Comparison of ENCODE assay signal across 8 mouse cellular contexts in the genomic region with DNA sequence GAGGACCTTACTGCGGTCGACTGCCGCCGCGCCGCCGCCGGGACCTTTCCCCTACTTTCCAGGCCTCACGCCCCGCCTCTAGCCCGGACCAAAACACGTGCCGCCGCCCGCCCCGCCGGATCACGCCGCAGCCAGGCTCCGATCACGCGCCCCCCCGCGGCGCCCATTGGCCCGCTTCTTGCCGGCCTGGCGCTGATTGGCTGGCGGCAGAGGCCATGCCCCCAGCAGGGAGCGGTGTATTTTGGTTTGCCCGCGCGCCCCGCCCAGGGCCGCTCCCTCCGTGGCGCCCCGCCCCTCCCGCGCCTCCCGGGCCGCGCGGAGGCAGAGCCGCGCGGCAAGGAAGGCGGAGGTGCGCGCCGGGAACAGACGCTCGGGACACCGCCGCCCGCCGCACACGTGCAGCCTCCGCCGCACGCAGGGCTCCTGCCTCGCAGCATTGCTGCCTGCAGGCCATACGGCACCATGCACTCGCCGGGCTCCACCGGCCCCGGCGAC. TPM values are rescaled to one million over a fixed set of nuclear protein-coding genes. Genes with fewer than 3 reads are reported as not detected.
DNase-seq lines count a peak whose midpoint lies in the region; ATAC-seq and TF ChIP-seq lines count a peak whose summit lies in the region.

A gene (plus strand): TSS at position 212 of the 495 bp plus-strand sequence.

- H3K4me1 ChIP-seq in MEL (ENCODE audit: control insufficient read depth in 1 of 2, insufficient read depth in 2 of 2, low read length in 2 of 2), result peaks cover 0 to 15% of the 10 kb centered on the region in 2 experiments; a peak in 3 of 4 replicates
- H3K4me1 ChIP-seq in cerebellum, adult 2 months (ENCODE audit: control insufficient read depth, insufficient read depth, low read length), result peaks cover 7% of the 10 kb centered on the region; the same call in 1 of the 2 replicates
- peaks cover 16% of the 10 kb centered on the region for H3K4me1 ChIP-seq in lung, embryonic 16.5 days (replicated peaks; ENCODE audit: control insufficient read depth, insufficient read depth, low read length)

- no peak for TF ChIP-seq CTCF in MEL (IDR thresholded peaks at IDR 0.05 in 2 of 3, conservative IDR thresholded peaks at IDR 0.05 in 1 of 3; ENCODE audit: control insufficient read depth in 1 of 3, insufficient read depth in 1 of 3, low read depth in 2 of 3, low read length in 3 of 3, poor library complexity in 1 of 3, severe bottlenecking in 1 of 3)
- TF ChIP-seq CTCF in cerebellum, adult 2 months (IDR thresholded peaks at IDR 0.05; ENCODE audit: borderline replicate concordance, insufficient read depth, low read depth, low read length), result no peak

- H3K36me3 ChIP-seq in MEL (ENCODE audit: control insufficient read depth in 1 of 2, insufficient read depth in 2 of 2, low read length in 2 of 2), result peaks cover 0 to 6% of the 10 kb centered on the region in 2 experiments; a peak in 2 of 4 replicates
- peaks cover 7% of the 10 kb centered on the region; the same call in 1 of the 2 replicates for H3K36me3 ChIP-seq in lung, embryonic 16.5 days (ENCODE audit: control insufficient read depth, insufficient read depth, low read length)

- TF ChIP-seq RAD21 in MEL (IDR thresholded peaks at IDR 0.05; ENCODE audit: low read depth, low read length), result no peak

- H3K27me3 ChIP-seq in MEL (ENCODE audit: control insufficient read depth in 1 of 2, insufficient read depth in 2 of 2, low read length in 2 of 2), result no peaks in the 10 kb centered on the region
- H3K27me3 ChIP-seq in cerebellum, adult 2 months (ENCODE audit: control insufficient read depth, insufficient read depth, low read length), result no peaks in the 10 kb centered on the region
- no peaks in the 10 kb centered on the region for H3K27me3 ChIP-seq in lung, embryonic 16.5 days (ENCODE audit: control insufficient read depth, insufficient read depth, low read depth, low read length)

- WGBS in cerebellum, adult 2 months, result 1% methylated on average over 68 of the region's 68 CpGs
- under 1% methylated on average over 67 of the region's 68 CpGs for WGBS in lung, embryonic 16.5 days

- DNase-seq in MEL (ENCODE audit: low read depth, low spot score), result peak; percentile 96
- peak; percentile 95 to 96 for DNase-seq in cerebellum, adult 2 months
- peak; percentile 93 for DNase-seq in forelimb bud, embryonic 11.5 days (ENCODE audit: low read depth, low spot score)
- peak; percentile 82 for DNase-seq in layer of hippocampus, adult 9-10 months (ENCODE audit: low spot score)
- DNase-seq in ovary, postnatal 10 days (ENCODE audit: low spot score), result peak; percentile 97
- peak; percentile 95 to 96 for DNase-seq in thymus, postnatal 10 days (ENCODE audit: low spot score in 2 of 2)

- no peaks in the 10 kb centered on the region for H3K9me3 ChIP-seq in MEL (replicated peaks; ENCODE audit: insufficient read depth, low read length)
- no peaks in the 10 kb centered on the region for H3K9me3 ChIP-seq in lung, embryonic 16.5 days (ENCODE audit: control insufficient read depth, low read length)

- peak; percentile 38 to 56; a peak in 3 of 4 replicates for TF ChIP-seq POLR2A in MEL (IDR thresholded peaks at IDR 0.05; ENCODE audit: control insufficient read depth in 1 of 2, insufficient read depth in 1 of 2, low read depth in 1 of 2, low read length in 2 of 2, poor library complexity in 1 of 2)
- TF ChIP-seq POLR2A in cerebellum, adult 2 months (IDR thresholded peaks at IDR 0.05; ENCODE audit: borderline replicate concordance, insufficient read depth, low read length), result 0 out of 2 replicates have a peak, but pooled peaks have one; percentile 9

- H3K79me2 ChIP-seq in MEL (ENCODE audit: control insufficient read depth, insufficient read depth, low read length, poor library complexity), result peaks cover 3% of the 10 kb centered on the region; the same call in 1 of the 2 replicates

- ATAC-seq in hematopoietic stem cell, adult 5-6 weeks (replicated peaks in 1 of 2; ENCODE audit: insufficient read depth in 1 of 2, low FRiP score in 2 of 2, low TSS enrichment in 1 of 2, low read depth in 1 of 2, poor library complexity in 2 of 2, severe bottlenecking in 2 of 2), result peak; percentile 61 to 74
- ATAC-seq in lung, embryonic 16.5 days (ENCODE audit: low read depth), result peak; percentile 95

- peak within 1 kb of the TSS; percentile 91 for H3K9ac ChIP-seq in MEL (ENCODE audit: control insufficient read depth, low read depth, low read length, poor library complexity, severe bottlenecking)
- peak within 1 kb of the TSS; percentile 89 for H3K9ac ChIP-seq in lung, embryonic 16.5 days (ENCODE audit: low read length)

- peak within 1 kb of the TSS; percentile 66 for H3K4me2 ChIP-seq in lung, embryonic 16.5 days (ENCODE audit: low read depth, low read length)

- peak within 1 kb of the TSS; percentile 83 to 87 for H3K4me3 ChIP-seq in MEL (ENCODE audit: control insufficient read depth in 1 of 2, insufficient read depth in 1 of 2, low read depth in 2 of 2, low read length in 2 of 2)
- peak within 1 kb of the TSS; percentile 83 for H3K4me3 ChIP-seq in cerebellum, adult 2 months (replicated peaks; ENCODE audit: insufficient read depth, low read depth, low read length)
- H3K4me3 ChIP-seq in lung, embryonic 16.5 days (ENCODE audit: low read length), result peak within 1 kb of the TSS; percentile 84

- no peak; a peak in 1 of 4 replicates for TF ChIP-seq EP300 in MEL (IDR thresholded peaks at IDR 0.05; ENCODE audit: low read depth in 1 of 2, low read length in 2 of 2)

- H3K27ac ChIP-seq in MEL (ENCODE audit: control insufficient read depth, low read depth, low read length), result peak within 1 kb of the TSS; percentile 79
- H3K27ac ChIP-seq in cerebellum, adult 2 months (ENCODE audit: insufficient read depth, low read length), result peak within 1 kb of the TSS; percentile 22; the same call in 1 of the 2 replicates
- H3K27ac ChIP-seq in lung, embryonic 16.5 days (ENCODE audit: low read length), result peak within 1 kb of the TSS; percentile 94

TF ChIP-seq in MEL, 35 proteins besides CTCF, POLR2A, EP300 and RAD21:
- TF ChIP-seq MAX (IDR thresholded peaks at IDR 0.05; ENCODE audit: low read length), result peak; percentile 95
- peak; percentile 55 for TF ChIP-seq NELFE (IDR thresholded peaks at IDR 0.05; ENCODE audit: low read depth, low read length)
- TF ChIP-seq USF2 (IDR thresholded peaks at IDR 0.05; ENCODE audit: borderline replicate concordance in 1 of 2, insufficient read depth in 1 of 2, low read depth in 1 of 2, low read length in 2 of 2), result peak in 1 of 2 experiments; percentile 30; a peak in 1 of 4 replicates
- no peak for TF ChIP-seq GABPA (IDR thresholded peaks at IDR 0.05; ENCODE audit: low read depth, low read length)
- peak; percentile 81; the same call in 1 of the 2 replicates for TF ChIP-seq ETS1 (IDR thresholded peaks at IDR 0.05; ENCODE audit: low read depth, low read length)
- TF ChIP-seq BHLHE40 (IDR thresholded peaks at IDR 0.05; ENCODE audit: borderline replicate concordance, low read depth, low read length), result peak; percentile 98
- TF ChIP-seq SMC3 (IDR thresholded peaks at IDR 0.05; ENCODE audit: low read depth, low read length), result no peak
- 0 out of 2 replicates have a peak, but pooled peaks have one; percentile 12 for TF ChIP-seq RCOR1 (IDR thresholded peaks at IDR 0.05; ENCODE audit: low read depth, low read length)
- no peak for TF ChIP-seq MEF2A (IDR thresholded peaks at IDR 0.05; ENCODE audit: extremely low read depth, insufficient replicate concordance, low read depth, low read length, poor library complexity, severe bottlenecking)
- no peak for TF ChIP-seq ZKSCAN1 (IDR thresholded peaks at IDR 0.05; ENCODE audit: low read depth, low read length)
- peak; percentile 85; the same call in 1 of the 2 replicates for TF ChIP-seq MAZ (IDR thresholded peaks at IDR 0.05; ENCODE audit: low read depth, low read length)
- peak; percentile 34; the same call in 1 of the 2 replicates for TF ChIP-seq NRF1 (IDR thresholded peaks at IDR 0.05; ENCODE audit: insufficient read depth, low read depth, low read length, poor library complexity, severe bottlenecking)
- peak; percentile 98 for TF ChIP-seq MXI1 (IDR thresholded peaks at IDR 0.05; ENCODE audit: low read depth, low read length)
- TF ChIP-seq USF1 (IDR thresholded peaks at IDR 0.05; ENCODE audit: low read depth, low read length), result peak; percentile 89
- TF ChIP-seq SIN3A (IDR thresholded peaks at IDR 0.05; ENCODE audit: low read length), result peak; percentile 94
- peak; percentile 45 for TF ChIP-seq HCFC1 (IDR thresholded peaks at IDR 0.05; ENCODE audit: low read depth, low read length)

RNA-seq across cellular contexts. Expression of the gene that starts here (rescaled TPM):
- 1.8 and 2.4 TPM in 2 replicates for total RNA-seq in MEL (2012; rRNA removed)
- polyA plus RNA-seq in MEL (2012; ENCODE audit: insufficient read depth in 1 of 2, insufficient read length in 2 of 2, low read depth in 1 of 2, low replicate concordance in 2 of 2, missing spikeins in 1 of 2), result 1 to 10 TPM in 1 of 2 experiments, not detected in 1; 7.2 TPM
- polyA plus RNA-seq in cerebellum, adult 2 months (2012; rRNA removed), result 4.8 and 4.9 TPM in 2 replicates
- total RNA-seq in hematopoietic stem cell, adult 5-6 weeks (2017), result 20.9 and 30.6 TPM in 2 replicates
- polyA plus RNA-seq in lung, embryonic 16.5 days (2015; fragmentation: Nextera tagmentation; extraction: Ambion mirVana), result 15.7 and 15.8 TPM in 2 replicates

Comparison
In these comparisons a context has a peak if more than half of its experiments do, and no peak if none do; other contexts are left out.
1. Peak in every context shown above with its lines: DNase-seq, ATAC-seq, H3K4me3 ChIP-seq and H3K27ac ChIP-seq.
2. H3K27ac ChIP-seq: peak in every context shown above with its lines; median percentile 94 in lung, embryonic 16.5 days; 79 in MEL; 22 in cerebellum, adult 2 months.